Mouse (Mus musculus): Measurements from ENCODE around the gene Cfap299. TPM values are rescaled to one million over a fixed set of nuclear protein-coding genes. Genes with fewer than 3 reads are reported as not detected.

Cfap299 gene
- polyA plus RNA-seq, 1 experiment: not detected

GRCm38 (mm10) chr5:98834300-98834699 lies 505.2 kb downstream of the Cfap299 start:
- no peak overlapping the region for H3K27ac ChIP-seq (ENCODE audit: insufficient read depth, low read depth, low read length)
- H3K4me1 ChIP-seq (ENCODE audit: control insufficient read depth, insufficient read depth, low read length): no peaks in the 10 kb centered on the region
- TF ChIP-seq POLR2A (IDR thresholded peaks at IDR 0.05; ENCODE audit: borderline replicate concordance, low read depth, low read length) (no peak), CTCF (IDR thresholded peaks at IDR 0.05; ENCODE audit: low read depth, low read length) (no peak)
- no peak overlapping the region for H3K4me3 ChIP-seq (ENCODE audit: insufficient read depth, low read length)

- no peak overlapping the region for H3K4me3 ChIP-seq (ENCODE audit: insufficient read depth, low read length)
- H3K4me1 ChIP-seq (ENCODE audit: control insufficient read depth, insufficient read depth, low read length): no peaks in the 10 kb centered on the region
- TF ChIP-seq CTCF (IDR thresholded peaks at IDR 0.05; ENCODE audit: low read depth, low read length): no peak
- TF ChIP-seq POLR2A (IDR thresholded peaks at IDR 0.05; ENCODE audit: borderline replicate concordance, low read depth, low read length): no peak
- H3K27ac ChIP-seq (ENCODE audit: insufficient read depth, low read depth, low read length): no peak overlapping the region
Observed at GRCm38 (mm10) chr5:98842600-98843310, 513.7 kb downstream of the Cfap299 start.

GRCm38 (mm10) chr5:98844664-98845063 lies 515.6 kb downstream of the Cfap299 start:
- no peak overlapping the region for H3K27ac ChIP-seq (ENCODE audit: insufficient read depth, low read depth, low read length)
- H3K4me3 ChIP-seq (ENCODE audit: insufficient read depth, low read length): no peak overlapping the region
- TF ChIP-seq CTCF (IDR thresholded peaks at IDR 0.05; ENCODE audit: low read depth, low read length): no peak
- no peaks in the 10 kb centered on the region for H3K4me1 ChIP-seq (ENCODE audit: control insufficient read depth, insufficient read depth, low read length)

Other genes starting within 250 kb of the Cfap299 start
- gene Prdm8, start 162.1 kb upstream of the Cfap299 start, polyA plus RNA-seq (2012; ENCODE audit: insufficient read depth, insufficient read length, missing spikeins): not detected in 2 replicates
- not detected in 2 replicates for gene Fgf5, start 75.1 kb upstream of the Cfap299 start, polyA plus RNA-seq (2012; ENCODE audit: insufficient read depth, insufficient read length, missing spikeins)
- gene Gm11111, start 223.4 kb downstream of the Cfap299 start, polyA plus RNA-seq (2012; ENCODE audit: insufficient read depth, insufficient read length, missing spikeins): not detected in 2 replicates